15 mouse cellular contexts compared by ENCODE assay signal in the genomic region with DNA sequence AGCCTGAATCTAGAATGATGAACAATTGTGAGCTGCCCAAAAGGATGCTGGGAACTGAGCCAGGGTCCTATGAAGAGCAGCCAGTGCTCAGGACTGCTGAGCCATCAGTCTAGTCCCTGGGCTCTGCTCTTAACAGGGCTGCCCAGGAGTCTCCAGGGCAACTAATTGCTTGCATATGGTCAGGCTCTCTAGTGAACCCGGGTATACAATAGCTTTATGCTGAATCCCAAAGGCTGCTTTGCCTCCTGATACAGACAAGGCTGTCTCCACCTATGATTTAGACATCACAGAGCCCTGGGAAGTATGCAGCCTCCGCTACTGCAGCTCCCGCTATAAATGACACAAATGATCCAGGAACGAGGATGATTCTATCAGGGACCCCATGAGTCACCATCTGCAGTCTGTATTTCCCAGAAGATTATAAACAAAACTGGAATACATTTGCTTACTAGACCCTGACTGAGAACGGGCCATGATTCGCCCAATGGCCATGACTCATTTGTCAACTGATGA. TPM values are rescaled to one million over a fixed set of nuclear protein-coding genes. Genes with fewer than 3 reads are reported as not detected.
DNase-seq lines count a peak whose midpoint lies in the region; ATAC-seq lines count a peak whose summit lies in the region.
"Had no signal": no experiment of that assay in that cellular context is flagged by ENCODE, and none has a peak within 500 bp of the region (broad histone marks: within the 10 kb centered on the region; RNA-seq: fewer than 3 reads in every experiment).

No protein-coding gene starts in this region.

- no peak overlapping the region for H3K4me2 ChIP-seq in forebrain, embryonic 15.5 days (replicated peaks)
- H3K4me2 ChIP-seq in midbrain, embryonic 14.5 days (ENCODE audit: low read length): no peak overlapping the region
- H3K4me2 ChIP-seq: midbrain, embryonic 12.5 days had no signal

- H3K36me3 ChIP-seq in forebrain, embryonic 10.5 days (replicated peaks): no peaks in the 10 kb centered on the region
- H3K36me3 ChIP-seq in forebrain, embryonic 15.5 days: no peaks in the 10 kb centered on the region
- H3K36me3 ChIP-seq in midbrain, embryonic 14.5 days (ENCODE audit: control insufficient read depth, insufficient read depth, low read length): peaks cover 3% of the 10 kb centered on the region; the same call in 1 of the 2 replicates
- H3K36me3 ChIP-seq: midbrain, embryonic 12.5 days had no signal

- H3K27ac ChIP-seq in forebrain, embryonic 10.5 days: 0 out of 2 replicates have a peak overlapping the region, but pooled peaks have one; percentile 48
- no peak overlapping the region for H3K27ac ChIP-seq in forebrain, embryonic 15.5 days (replicated peaks)
- H3K27ac ChIP-seq in midbrain, embryonic 14.5 days (replicated peaks; ENCODE audit: low read depth, low read length): peak overlapping the region; percentile 20; the same call in 1 of the 2 replicates
- H3K27ac ChIP-seq: layer of hippocampus, adult 2 months; liver, embryonic 14.5 days; midbrain, embryonic 12.5 days had no signal

- no peak for ATAC-seq in forebrain, embryonic 15.5 days (replicated peaks)
- ATAC-seq in midbrain, embryonic 14.5 days (ENCODE audit: low FRiP score, low TSS enrichment): no peak; the same call in 1 of the 2 replicates
- ATAC-seq: CD4-positive, CD25-positive, alpha-beta regulatory T cell, adult 4 months; forebrain, embryonic 16.5 days had no signal

- no peak for DNase-seq in forebrain, embryonic 10.5 days (ENCODE audit: extremely low spot score, low spot score)
- DNase-seq in Muller cell, postnatal 12 days (ENCODE audit: inconsistent ontology term): peak; percentile 63
- peak; percentile 73 for DNase-seq in forelimb bud, embryonic 11.5 days (ENCODE audit: low read depth, low spot score)
- DNase-seq in midbrain, embryonic 14.5 days: peak; percentile 43
- DNase-seq in spleen, postnatal 10 days (ENCODE audit: low spot score in 2 of 2): no peak
- no peak for DNase-seq in kidney, adult 18-20 months
- DNase-seq in kidney, postnatal 10 days: no peak
- DNase-seq: right cerebral cortex, postnatal 25 days; thymus, postnatal 14 days had no signal

- no peaks in the 10 kb centered on the region for H3K27me3 ChIP-seq in forebrain, embryonic 10.5 days (ENCODE audit: poor library complexity, severe bottlenecking)
- no peaks in the 10 kb centered on the region for H3K27me3 ChIP-seq in forebrain, embryonic 15.5 days
- no peaks in the 10 kb centered on the region for H3K27me3 ChIP-seq in midbrain, embryonic 14.5 days (ENCODE audit: control insufficient read depth, insufficient read depth, low read length)

- H3K9me3 ChIP-seq in forebrain, embryonic 10.5 days: no peaks in the 10 kb centered on the region
- H3K9me3 ChIP-seq in forebrain, embryonic 15.5 days: no peaks in the 10 kb centered on the region
- no peaks in the 10 kb centered on the region for H3K9me3 ChIP-seq in midbrain, embryonic 14.5 days (ENCODE audit: control insufficient read depth, low read length)
- H3K9me3 ChIP-seq: midbrain, embryonic 12.5 days had no signal

- no peak overlapping the region for H3K4me3 ChIP-seq in forebrain, embryonic 10.5 days
- no peak overlapping the region for H3K4me3 ChIP-seq in forebrain, embryonic 15.5 days
- H3K4me3 ChIP-seq in midbrain, embryonic 14.5 days (replicated peaks; ENCODE audit: low read depth, low read length): no peak overlapping the region
- H3K4me3 ChIP-seq: layer of hippocampus, adult 2 months; midbrain, embryonic 12.5 days had no signal

- no peak overlapping the region for H3K9ac ChIP-seq in forebrain, embryonic 15.5 days (replicated peaks)
- no peak overlapping the region for H3K9ac ChIP-seq in midbrain, embryonic 14.5 days (replicated peaks; ENCODE audit: low read length)
- H3K9ac ChIP-seq: liver, embryonic 14.5 days; midbrain, embryonic 12.5 days had no signal

- 67% methylated on average over 6 of the region's 6 CpGs for WGBS in forebrain, embryonic 10.5 days
- 58% methylated on average over 6 of the region's 6 CpGs for WGBS in forebrain, embryonic 15.5 days
- WGBS in midbrain, embryonic 14.5 days: 32% methylated on average over 6 of the region's 6 CpGs

- H3K4me1 ChIP-seq in forebrain, embryonic 10.5 days: peaks cover 45% of the 10 kb centered on the region
- no peaks in the 10 kb centered on the region for H3K4me1 ChIP-seq in forebrain, embryonic 15.5 days
- H3K4me1 ChIP-seq in midbrain, embryonic 14.5 days (ENCODE audit: control insufficient read depth, insufficient read depth, low read length): no peaks in the 10 kb centered on the region

RNA-seq across cellular contexts. Expression of a gene that starts 22.7 kb away (rescaled TPM):
- polyA plus RNA-seq in forebrain, embryonic 10.5 days (2016; fragmentation: Nextera tagmentation; extraction: Ambion mirVana): 4.5 and 6.7 TPM in 2 replicates
- polyA plus RNA-seq in forebrain, embryonic 15.5 days (2015; fragmentation: Nextera tagmentation; extraction: Ambion mirVana): 12.5 and 14.9 TPM in 2 replicates
- 12.0 and 12.8 TPM in 2 replicates for polyA plus RNA-seq in midbrain, embryonic 14.5 days (2014; fragmentation: Nextera tagmentation; extraction: Ambion mirVana)

RNA-seq across cellular contexts. Expression of a gene that starts 32.2 kb away (rescaled TPM):
- 3.5 and 4.3 TPM in 2 replicates for polyA plus RNA-seq in forebrain, embryonic 10.5 days (2016; fragmentation: Nextera tagmentation; extraction: Ambion mirVana)
- polyA plus RNA-seq in forebrain, embryonic 15.5 days (2015; fragmentation: Nextera tagmentation; extraction: Ambion mirVana): 4.0 and 6.7 TPM in 2 replicates
- 1.5 and 2.0 TPM in 2 replicates for polyA plus RNA-seq in midbrain, embryonic 14.5 days (2014; fragmentation: Nextera tagmentation; extraction: Ambion mirVana)

Comparison
In these comparisons a context has a peak if more than half of its experiments do, and no peak if none do; other contexts are left out.
1. DNase-seq: peak in Muller cell, postnatal 12 days (single experiment), forelimb bud, embryonic 11.5 days (single experiment) and midbrain, embryonic 14.5 days (single experiment); none in forebrain, embryonic 10.5 days (single experiment), spleen, postnatal 10 days (0 of 2), kidney, adult 18-20 months (single experiment) and kidney, postnatal 10 days (single experiment).